In the genomic region with DNA sequence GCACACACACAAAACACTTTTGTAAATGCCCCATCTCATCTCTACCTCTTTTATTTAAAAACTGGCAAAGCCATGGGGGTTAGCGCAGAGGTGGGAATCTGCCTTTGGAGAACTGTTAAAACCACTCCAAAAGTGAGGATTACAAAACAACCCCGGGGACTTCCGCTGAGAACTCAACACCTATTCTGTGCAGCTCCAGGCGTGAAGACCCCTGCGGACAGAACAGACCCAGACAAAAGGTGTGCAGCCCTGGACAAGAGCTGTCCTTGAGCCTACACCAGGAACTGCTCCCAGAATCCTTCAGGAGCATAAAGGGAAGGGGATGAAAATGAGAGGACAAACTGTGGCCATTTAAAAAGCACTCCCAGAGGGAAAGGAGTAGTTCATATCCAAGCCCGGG, we compare ENCODE assay signal across 17 mouse cellular contexts.
"Had no signal": no experiment of that assay in that cellular context is flagged by ENCODE, and none has a peak within 500 bp of the region (broad histone marks: within the 10 kb centered on the region; RNA-seq: fewer than 3 reads in every experiment).

No protein-coding gene starts in this region.

- DNase-seq: liver, postnatal 0 days; lung, adult 2 months; lung, postnatal 14 days; lung, postnatal 36 days; midbrain, embryonic 14.5 days; right cerebral cortex, postnatal 14 days; right cerebral cortex, postnatal 4 days; spleen, adult 18-20 months; thymus, adult 18-20 months; thymus, postnatal 25 days; thymus, postnatal 4 days had no signal

- H3K4me3 ChIP-seq: lung, embryonic 15.5 days; megakaryocyte, embryonic 14.5 days; midbrain, embryonic 12.5 days; neural tube, embryonic 12.5 days had no signal

- H3K9me3 ChIP-seq: lung, embryonic 15.5 days; midbrain, embryonic 12.5 days; neural tube, embryonic 12.5 days had no signal

- H3K4me1 ChIP-seq: lung, embryonic 15.5 days; megakaryocyte, embryonic 14.5 days; midbrain, embryonic 12.5 days; neural tube, embryonic 12.5 days had no signal

- H3K4me2 ChIP-seq: lung, embryonic 15.5 days; midbrain, embryonic 12.5 days; neural tube, embryonic 12.5 days had no signal

- H3K27me3 ChIP-seq: lung, embryonic 15.5 days; megakaryocyte, embryonic 14.5 days; midbrain, embryonic 12.5 days; neural tube, embryonic 12.5 days had no signal

- H3K36me3 ChIP-seq: lung, embryonic 15.5 days; midbrain, embryonic 12.5 days; neural tube, embryonic 12.5 days had no signal

- ATAC-seq: liver, postnatal 0 days; lung, postnatal 0 days had no signal

- H3K9ac ChIP-seq: liver, postnatal 0 days; lung, embryonic 15.5 days; midbrain, embryonic 12.5 days; neural tube, embryonic 12.5 days had no signal

- H3K27ac ChIP-seq: lung, embryonic 15.5 days; macrophage; midbrain, embryonic 12.5 days; neural tube, embryonic 12.5 days had no signal
